Mouse (Mus musculus) liver, adult 2 months (tissue): Measurements from ENCODE around the gene Dock3.

Source experiments
- CTCF ChIP-seq: fragments of 200-500 bp; IDR thresholded peaks from 2 replicates; pipeline ENCODE4 v1.5.1; 2011; ENCODE audit warnings: low read depth, low read length, control low read depth
- POLR2A ChIP-seq: fragments of 200-500 bp; IDR thresholded peaks from 2 replicates; pipeline ENCODE4 v1.6.1; 2011; ENCODE audit warnings: low read length, control low read depth; ENCODE audit not compliant: insufficient read depth; ENCODE audit errors: extremely low read depth

DNA sequence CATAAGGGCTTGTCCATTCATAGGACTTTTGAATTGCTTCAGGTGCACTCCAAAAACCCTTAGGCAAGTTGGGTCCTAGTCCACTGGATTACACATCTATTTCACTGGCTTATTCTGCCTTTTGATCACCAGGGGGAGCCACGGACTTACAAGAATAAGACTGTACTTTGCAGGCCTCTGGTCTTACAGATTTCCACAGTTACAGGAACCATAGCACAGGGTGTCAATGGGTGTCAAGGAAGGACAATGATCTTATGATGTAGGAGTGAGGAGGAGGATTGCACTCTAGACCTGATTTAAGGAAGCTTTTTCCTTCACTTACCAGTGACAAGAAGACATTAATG is 327.9 kb downstream of the Dock3 start:
- TF ChIP-seq POLR2A (no peak), CTCF (peak; percentile 35)
